Mouse (Mus musculus) ES-Bruce4 (cell line): ENCODE data around the gene Aqp6.

Experiments used
- CTCF ChIP-seq: IDR thresholded peaks from one replicate; pipeline ENCODE4 v1.8.1; 2011; ENCODE audit warnings: low read depth, low read length
- POLR2A ChIP-seq: IDR thresholded peaks from one replicate; pipeline ENCODE4 v1.8.1; 2011; ENCODE audit warnings: low read length; ENCODE audit not compliant: insufficient read depth

- TF ChIP-seq CTCF (no peak), POLR2A (no peak)
Measured at GRCm38 (mm10) chr15:99650304-99650703, 49.1 kb downstream of the Aqp6 start.
